Mouse (Mus musculus) natural killer cell, adult 2 months (primary cell): ENCODE data around the gene Alg3.
A peak's percentile ranks its signal among the peaks of the same experiment; 100 is the strongest.

Source experiments
- DNase-seq, 2 experiments: peaks; one replicate each; pipeline ENCODE4 v3.0.0; 2022; ENCODE audit warnings: low spot score in 2 of 2

The Alg3 gene

DNA sequence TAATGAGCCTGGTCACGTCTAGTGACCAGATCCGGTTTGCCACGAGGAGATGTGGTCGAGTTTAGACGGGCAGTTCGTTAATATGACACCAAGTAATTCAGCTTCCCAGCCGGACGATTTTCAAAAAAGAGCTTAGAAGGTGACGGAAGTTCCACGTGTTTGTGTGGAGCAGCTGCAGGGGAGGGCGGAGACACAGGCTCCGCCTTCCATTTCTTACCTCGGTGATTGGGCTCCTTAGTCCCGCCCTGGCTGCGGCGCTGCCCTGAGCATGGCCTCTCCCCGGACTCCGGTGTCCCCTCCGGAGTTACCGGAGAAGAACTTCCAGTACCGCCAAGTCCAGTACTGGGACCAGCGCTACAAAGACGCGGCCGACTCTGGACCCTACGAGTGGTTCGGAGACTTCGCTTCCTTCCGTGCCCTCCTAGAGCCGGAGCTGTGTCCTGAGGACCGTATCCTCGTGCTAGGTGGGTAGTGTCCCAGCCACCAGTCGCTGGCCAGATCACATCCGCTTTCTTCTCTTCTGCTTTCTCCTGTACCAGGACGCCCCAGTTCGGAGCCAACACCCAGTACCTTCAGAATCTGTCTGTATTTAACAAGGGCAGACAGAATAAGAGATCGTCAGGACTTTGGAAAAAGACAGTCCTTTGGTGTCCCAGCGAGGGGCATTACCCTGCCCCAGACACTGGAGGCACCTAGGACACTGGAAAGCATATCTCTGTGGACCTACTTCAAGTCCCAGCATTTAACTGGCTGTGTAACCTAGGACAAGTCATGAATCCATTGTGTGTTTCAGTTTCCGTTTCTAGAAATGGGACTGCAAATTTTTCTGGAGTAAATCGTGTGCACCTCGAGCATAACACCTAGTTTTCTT, at the start of gene Alg3, which contains the start of the genes Eef1akmt4 and Gm49333:
Gene Alg3, minus strand, starts transcription at position 379 of the 871 bp plus-strand sequence.
Gene Eef1akmt4, plus strand, starts transcription at position 237 of the 871 bp plus-strand sequence.
Gene Gm49333, plus strand, starts transcription at position 254 of the 871 bp plus-strand sequence.
- peak; percentile 74 to 81 for DNase-seq

DNA sequence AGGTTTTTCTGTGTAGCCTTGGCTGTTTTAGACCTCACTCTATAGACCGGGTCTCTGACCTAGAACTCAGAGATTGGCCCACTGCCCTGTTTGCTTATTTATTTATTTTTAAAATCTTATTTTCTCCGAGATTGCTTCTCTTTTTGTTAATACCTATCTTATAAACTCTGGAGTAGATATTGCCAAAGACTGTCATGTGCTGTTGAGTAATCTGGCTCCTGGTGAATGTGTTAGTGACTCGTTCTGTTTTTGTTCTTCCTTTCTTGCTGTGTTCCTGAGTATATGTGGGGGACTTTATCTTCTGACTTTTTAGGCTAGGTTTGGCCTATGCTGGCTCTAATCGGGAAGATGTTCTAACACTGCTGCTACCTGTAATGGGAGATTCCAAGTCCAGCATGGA, 46.1 kb upstream of the Alg3 start:
- DNase-seq, result no peak

DNA sequence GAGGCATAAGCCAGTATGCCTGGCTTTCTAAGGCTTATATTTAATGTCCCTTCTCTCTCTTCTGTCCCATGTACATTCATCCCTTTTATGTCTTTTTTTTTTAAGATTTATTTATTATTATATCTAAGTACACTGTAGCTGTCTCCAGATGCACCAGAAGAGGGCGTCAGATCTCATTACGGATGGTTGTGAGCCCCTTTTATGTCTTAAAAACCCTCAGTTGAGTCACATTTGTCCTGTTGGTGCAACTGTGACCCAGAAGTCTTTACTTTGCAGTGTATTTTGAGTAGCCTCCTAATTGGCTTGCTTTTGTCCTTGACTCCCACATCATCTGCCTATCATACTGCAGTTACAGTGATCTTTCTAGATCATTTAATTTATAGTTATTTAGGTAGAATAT, 41.8 kb upstream of the Alg3 start:
- no peak for DNase-seq

GRCm38 (mm10) chr16:20651947-20652310, 40.4 kb upstream of the Alg3 start:
- DNase-seq, result no peak

DNA sequence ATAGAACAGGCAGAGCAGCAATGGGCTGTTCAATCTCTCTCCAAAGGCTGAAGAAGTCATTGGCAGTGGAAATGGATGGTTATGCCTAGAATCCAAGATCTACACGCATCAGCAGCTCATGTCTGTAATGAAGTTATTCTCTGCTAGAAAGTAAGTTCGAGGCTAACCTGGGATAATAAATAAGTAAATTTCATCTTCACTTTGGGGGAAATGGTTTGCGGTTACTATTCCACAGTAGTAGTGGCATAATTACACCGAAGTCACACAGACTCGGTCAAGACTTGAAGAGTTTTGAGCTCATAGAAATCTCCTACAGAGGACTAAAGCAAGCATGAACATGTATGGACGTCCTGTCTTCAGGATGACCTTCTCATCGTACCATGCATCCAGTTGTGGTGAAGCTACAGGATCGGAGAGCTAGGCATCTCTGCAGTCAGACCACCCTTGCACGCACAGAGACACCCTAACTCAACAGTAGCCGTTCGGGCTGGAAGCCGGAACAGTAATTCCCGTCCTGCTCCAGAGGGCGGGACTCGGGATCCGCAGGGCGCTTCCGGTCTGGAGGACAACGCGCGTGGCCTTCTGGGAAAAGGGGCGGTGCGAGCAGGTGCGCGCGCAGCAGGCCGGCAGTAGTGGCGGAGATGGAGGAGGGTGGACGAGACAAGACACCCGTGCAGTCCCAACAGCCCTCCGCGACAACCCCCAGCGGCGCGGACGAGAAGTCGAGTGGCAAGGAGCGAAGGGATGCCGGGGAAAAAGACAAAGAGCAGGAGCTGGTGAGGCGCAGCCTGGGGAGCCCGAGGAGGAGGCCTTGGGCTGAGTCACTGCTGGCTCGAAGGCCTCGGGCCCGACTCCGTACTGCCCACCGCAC, 39.8 kb upstream of the Alg3 start, which contains the start of gene Psmd2:
Gene Psmd2, plus strand, starts transcription at position 577 of the 871 bp plus-strand sequence.
- peak; percentile 87 to 89 for DNase-seq

- DNase-seq, result no peak
These were observed 32.4 kb upstream of the Alg3 start for GRCm38 (mm10) chr16:20643911-20644310.

DNA sequence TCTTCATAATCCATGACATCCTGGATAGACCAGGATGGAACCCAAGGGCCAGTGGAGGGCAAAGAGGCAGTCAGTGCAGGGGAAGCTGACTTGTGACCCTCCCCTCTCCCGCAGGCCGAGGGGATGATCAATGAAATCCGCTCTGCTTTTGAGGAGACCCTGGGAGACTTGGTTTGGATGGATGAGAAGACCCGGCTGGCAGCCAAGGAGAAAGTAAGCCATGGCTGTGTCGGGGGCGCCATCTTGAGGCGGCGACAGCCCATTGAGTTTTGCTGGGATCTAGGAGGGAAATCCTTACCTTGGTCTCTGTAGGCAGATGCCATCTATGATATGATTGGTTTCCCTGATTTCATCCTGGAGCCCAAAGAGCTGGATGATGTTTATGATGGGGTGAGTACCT, 30.6 kb upstream of the Alg3 start:
- DNase-seq, result peak in 1 of 2 experiments; percentile 29

GRCm38 (mm10) chr16:20638367-20638766, 26.8 kb upstream of the Alg3 start:
- DNase-seq, result no peak

DNA sequence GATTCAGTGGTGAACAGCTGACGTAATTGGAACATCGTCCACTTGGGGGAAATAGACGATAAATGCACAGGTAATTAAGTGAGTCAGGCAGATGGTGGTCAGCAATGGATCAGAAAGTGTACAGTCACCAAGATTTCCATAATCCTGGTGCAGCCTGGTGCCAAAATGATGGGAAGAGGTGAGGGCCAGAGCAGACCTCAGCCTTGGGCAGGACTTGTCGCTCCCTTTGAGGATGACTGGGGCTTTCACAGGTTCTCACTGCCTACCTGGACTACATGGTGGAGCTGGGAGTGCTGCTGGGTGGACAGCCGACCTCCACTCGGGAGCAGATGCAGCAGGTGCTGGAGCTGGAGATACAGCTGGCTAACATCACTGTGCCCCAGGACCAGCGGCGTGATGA, 25.9 kb upstream of the Alg3 start:
- DNase-seq, result no peak

GRCm38 (mm10) chr16:20629731-20630634, 18.4 kb upstream of the Alg3 start, which contains the start of gene Ece2:
TSS of gene Ece2 (plus strand) at chr16:20629828.
- DNase-seq, result no peak

GRCm38 (mm10) chr16:20628871-20629391, 17.4 kb upstream of the Alg3 start:
- DNase-seq, result no peak

- no peak for DNase-seq
These were observed 11.7 kb upstream of the Alg3 start for GRCm38 (mm10) chr16:20623211-20623610.

GRCm38 (mm10) chr16:20621991-20622685, 10.6 kb upstream of the Alg3 start:
- peak in 1 of 2 experiments; percentile 35 for DNase-seq

DNA sequence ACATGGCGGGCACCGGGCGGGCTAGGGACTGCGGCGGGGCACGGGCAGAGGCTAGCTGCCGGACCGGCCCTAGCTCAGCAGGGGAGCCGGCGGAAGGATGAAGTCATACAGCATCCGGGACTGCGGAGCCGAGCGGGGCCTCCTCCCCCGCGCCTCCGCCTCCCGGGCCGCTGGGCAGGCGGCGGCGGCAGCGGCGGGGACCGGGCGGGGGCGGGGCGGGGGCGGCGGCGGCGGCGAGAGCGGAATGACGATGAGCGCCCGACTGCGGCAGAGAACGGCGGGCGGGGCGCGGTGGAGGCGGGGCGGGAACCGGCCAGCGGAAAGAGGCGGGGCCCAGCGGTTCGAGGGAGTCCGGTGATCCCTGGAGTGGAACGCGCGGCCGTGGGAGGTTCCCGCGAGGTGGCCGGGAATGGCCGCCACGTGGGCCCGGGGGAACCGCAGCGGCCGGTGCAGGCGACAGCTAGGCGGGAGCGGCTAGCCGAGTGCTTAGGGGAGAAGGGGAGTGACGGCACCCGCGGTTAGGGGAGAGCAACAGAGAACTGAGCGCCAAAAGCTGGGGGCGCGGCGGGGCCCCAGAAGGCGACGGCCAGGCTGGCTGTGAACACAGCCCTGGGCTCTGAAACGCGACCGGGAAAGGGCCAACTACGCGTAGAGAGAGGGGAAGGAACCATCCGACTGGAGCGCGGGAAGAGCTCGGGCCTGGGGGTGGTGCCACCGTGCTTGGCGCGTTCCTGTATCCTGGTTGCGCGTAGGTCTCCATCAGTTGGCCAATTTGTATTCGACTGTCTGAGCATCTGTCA, 9.9 kb upstream of the Alg3 start, which contains the start of gene Camk2n2:
Gene Camk2n2, minus strand, starts transcription at position 97 of the 800 bp plus-strand sequence.
- peak in 1 of 2 experiments; percentile 8 for DNase-seq

- DNase-seq, result no peak
These were observed 9.2 kb upstream of the Alg3 start for GRCm38 (mm10) chr16:20620751-20621190.

DNA sequence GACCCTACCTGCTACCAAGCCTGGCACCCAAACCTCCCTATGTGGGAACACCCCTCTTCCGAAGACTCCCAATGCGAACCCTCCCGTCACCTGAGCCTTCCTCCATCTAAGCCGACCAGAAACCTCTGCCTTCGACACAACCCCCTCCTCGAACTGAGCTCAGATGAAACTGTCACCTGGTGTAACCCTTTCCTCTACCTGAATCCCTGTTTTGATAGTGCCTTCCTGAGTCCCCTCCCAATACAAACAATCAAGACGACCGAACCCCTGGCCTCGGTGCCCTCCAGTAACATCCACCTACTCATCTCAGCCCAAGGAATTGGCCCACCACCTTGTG, 8.8 kb upstream of the Alg3 start:
- DNase-seq, result no peak

DNA sequence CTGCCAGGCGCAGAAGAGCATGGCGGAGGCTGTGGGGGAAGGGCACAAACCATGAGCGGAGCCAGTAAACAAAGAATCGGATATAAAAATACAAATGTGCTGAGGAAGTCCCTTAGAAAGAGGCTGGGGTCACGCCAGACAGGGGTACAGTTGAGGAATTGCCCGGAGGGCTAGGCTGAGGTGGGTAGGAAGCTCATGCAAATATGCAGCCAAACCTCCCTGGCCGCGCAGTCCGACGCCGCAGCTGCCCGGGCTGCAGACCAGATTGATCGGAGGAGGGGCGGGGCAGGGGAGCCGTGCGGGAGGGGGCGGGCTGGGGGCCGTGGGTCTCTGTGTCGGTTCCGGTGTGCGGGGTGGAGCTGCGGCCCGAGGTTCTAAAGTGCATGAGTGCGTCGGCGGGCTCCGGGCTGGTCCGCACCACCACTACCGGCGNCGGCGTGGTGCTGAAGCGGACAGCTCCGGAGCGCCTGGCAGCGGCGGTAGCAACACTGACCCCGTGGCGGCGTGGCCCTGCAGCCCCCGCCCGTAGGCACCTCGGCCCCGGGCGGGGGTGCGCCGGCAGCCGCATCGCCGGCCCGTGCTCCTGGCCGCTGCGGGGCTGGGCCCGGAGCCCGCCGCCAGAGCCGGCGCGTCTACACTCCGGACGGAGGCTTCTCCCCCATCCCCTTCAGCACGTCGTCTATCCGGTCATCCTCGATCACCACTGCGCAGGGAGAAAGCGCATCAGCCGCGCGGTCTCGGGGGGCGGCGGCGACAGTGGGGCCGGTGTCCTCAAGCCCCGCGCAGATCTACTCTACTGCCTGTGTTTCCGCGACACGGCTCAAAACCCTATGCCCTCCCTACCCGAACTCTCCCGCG, 8.2 kb upstream of the Alg3 start:
- peak in 1 of 2 experiments; percentile 6 for DNase-seq
